Mouse (Mus musculus): ENCODE data around the gene Vmn1r230. TPM values are rescaled to one million over a fixed set of nuclear protein-coding genes. Genes with fewer than 3 reads are reported as not detected.

Gene Vmn1r230
- polyA plus RNA-seq (2015; fragmentation: Nextera tagmentation; extraction: Ambion mirVana): not detected in 2 replicates

DNA sequence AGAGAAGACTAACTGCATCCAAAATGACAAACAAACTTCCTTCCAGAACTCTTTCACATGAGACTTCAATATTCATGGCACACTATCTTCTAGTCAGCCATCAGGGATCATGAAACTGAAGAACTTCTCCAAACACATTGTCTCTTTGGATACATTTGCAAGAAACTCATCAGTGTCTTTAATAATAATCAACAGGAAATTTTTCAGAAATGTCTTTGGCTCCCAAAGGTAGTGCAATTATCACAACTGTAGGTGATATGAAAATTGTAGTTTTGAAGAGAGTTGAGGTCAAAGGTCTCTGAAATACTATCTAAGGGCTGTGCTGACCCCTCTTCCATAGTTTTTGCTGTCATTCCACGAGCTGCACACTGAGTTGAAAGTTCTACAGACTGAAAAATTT is at the start of gene Vmn1r230:
Vmn1r230 (plus strand) TSS at position 301 of the 400 bp plus-strand sequence.
- no peaks in the 10 kb centered on the region for H3K27me3 ChIP-seq
- no peak within 1 kb of the TSS for H3K4me2 ChIP-seq
- ATAC-seq (ENCODE audit: insufficient number of reproducible peaks, insufficient read depth, low FRiP score, low TSS enrichment, low read depth): no peak
- WGBS: 6% methylated on average over 1 of the region's 1 CpGs
- H3K9me3 ChIP-seq: no peaks in the 10 kb centered on the region
- H3K9ac ChIP-seq: no peak within 1 kb of the TSS
- H3K4me3 ChIP-seq: no peak within 1 kb of the TSS
- no peaks in the 10 kb centered on the region for H3K36me3 ChIP-seq
- H3K27ac ChIP-seq: no peak within 1 kb of the TSS
- no peaks in the 10 kb centered on the region for H3K4me1 ChIP-seq

GRCm38 (mm10) chr17:20811255-20811654 is 29.0 kb upstream of the Vmn1r230 start, which contains the start of gene Vmn1r229:
Vmn1r229 (plus strand) TSS chr17:20811555.
- Histone ChIP-seq H3K27me3 (no peaks in the 10 kb centered on the region), H3K9ac (no peak within 1 kb of the TSS), H3K9me3 (no peaks in the 10 kb centered on the region), H3K4me1 (no peaks in the 10 kb centered on the region), H3K36me3 (no peaks in the 10 kb centered on the region), H3K4me2 (no peak within 1 kb of the TSS), H3K4me3 (no peak within 1 kb of the TSS), H3K27ac (no peak within 1 kb of the TSS)
- ATAC-seq (ENCODE audit: insufficient number of reproducible peaks, insufficient read depth, low FRiP score, low TSS enrichment, low read depth): no peak
- WGBS: 67% methylated on average over 1 of the region's 1 CpGs

Other genes starting within 250 kb of the Vmn1r230 start
- 0.03 TPM in 1 of 2 replicates, not detected in the other for gene Vmn2r110, start 244.0 kb upstream of the Vmn1r230 start, polyA plus RNA-seq (2015; fragmentation: Nextera tagmentation; extraction: Ambion mirVana)
- not detected in 2 replicates for gene Fpr-rs3, start 215.6 kb upstream of the Vmn1r230 start, polyA plus RNA-seq (2015; fragmentation: Nextera tagmentation; extraction: Ambion mirVana)
- not detected in 2 replicates for gene Vmn1r226, start 157.6 kb upstream of the Vmn1r230 start, polyA plus RNA-seq (2015; fragmentation: Nextera tagmentation; extraction: Ambion mirVana)
- gene Vmn1r227, start 110.6 kb upstream of the Vmn1r230 start, polyA plus RNA-seq (2015; fragmentation: Nextera tagmentation; extraction: Ambion mirVana): not detected in 2 replicates
- gene Vmn1r228, start 54.3 kb upstream of the Vmn1r230 start, polyA plus RNA-seq (2015; fragmentation: Nextera tagmentation; extraction: Ambion mirVana): not detected in 2 replicates
- gene Vmn1r229, start 28.9 kb upstream of the Vmn1r230 start, polyA plus RNA-seq (2015; fragmentation: Nextera tagmentation; extraction: Ambion mirVana): not detected in 2 replicates
- not detected in 2 replicates for gene Vmn1r231, start 64.6 kb downstream of the Vmn1r230 start, polyA plus RNA-seq (2015; fragmentation: Nextera tagmentation; extraction: Ambion mirVana)
- not detected in 2 replicates for gene Vmn1r232, start 79.3 kb downstream of the Vmn1r230 start, polyA plus RNA-seq (2015; fragmentation: Nextera tagmentation; extraction: Ambion mirVana)
- gene Ppp2r1a, start 104.9 kb downstream of the Vmn1r230 start, polyA plus RNA-seq (2015; fragmentation: Nextera tagmentation; extraction: Ambion mirVana): 371 and 387 TPM in 2 replicates
- not detected in 2 replicates for gene Vmn1r233, start 156.0 kb downstream of the Vmn1r230 start, polyA plus RNA-seq (2015; fragmentation: Nextera tagmentation; extraction: Ambion mirVana)
- 17.8 and 23.0 TPM in 2 replicates for gene Zfp160, start 168.5 kb downstream of the Vmn1r230 start, polyA plus RNA-seq (2015; fragmentation: Nextera tagmentation; extraction: Ambion mirVana)